Mouse (Mus musculus) lung, embryonic 14.5 days (tissue): Measurements from ENCODE around the gene Bcl2l1. TPM values are rescaled to one million over a fixed set of nuclear protein-coding genes. Genes with fewer than 3 reads are reported as not detected.

Experiments used
- ATAC-seq: fragments of 200-750 bp; cut with Nextera tagmentation; 2 replicates; pipeline ENCODE4 v1.8.0; 2017; ENCODE audit warnings: mild to moderate bottlenecking, moderate TSS enrichment, moderate library complexity; ENCODE audit not compliant: insufficient read depth
- DNase-seq: peaks from one replicate; pipeline ENCODE4 v3.0.0-alpha.2; 2015
- H3K27ac ChIP-seq: fragments of 300-500 bp; sonication (generic); 2 replicates; pipeline ENCODE4 v1.5.1; 2014; ENCODE audit warnings: low read depth, mild to moderate bottlenecking, moderate library complexity
- H3K27me3 ChIP-seq: fragments of 300-500 bp; sonication (generic); 2 replicates; pipeline ENCODE4 v1.6.1; 2014; ENCODE audit warnings: low read length, control low read depth; ENCODE audit not compliant: insufficient read depth
- H3K36me3 ChIP-seq: fragments of 300-500 bp; sonication (generic); 2 replicates; pipeline ENCODE4 v1.6.1; 2014; ENCODE audit warnings: control low read depth; ENCODE audit not compliant: insufficient read depth
- H3K4me1 ChIP-seq: fragments of 300-500 bp; sonication (generic); 2 replicates; pipeline ENCODE4 v1.6.1; 2014; ENCODE audit warnings: antibody characterized with exemption, control low read depth; ENCODE audit not compliant: insufficient read depth
- H3K4me2 ChIP-seq: fragments of 300-500 bp; sonication (generic); 2 replicates; pipeline ENCODE4 v1.6.1; 2014; ENCODE audit warnings: mild to moderate bottlenecking
- H3K4me3 ChIP-seq: fragments of 300-500 bp; sonication (generic); 2 replicates; pipeline ENCODE4 v1.5.1; 2014; ENCODE audit warnings: low read depth, low read length
- H3K9ac ChIP-seq: fragments of 300-500 bp; sonication (generic); 2 replicates; pipeline ENCODE4 v1.6.1; 2014
- H3K9me3 ChIP-seq: fragments of 300-500 bp; sonication (generic); 2 replicates; pipeline ENCODE4 v1.6.1; 2016; ENCODE audit warnings: low read depth, low read length, control low read depth
- CTCF ChIP-seq: IDR thresholded peaks from 2 replicates; pipeline ENCODE4 v1.5.1; 2016; ENCODE audit warnings: antibody characterized with exemption, low read depth
- WGBS: fragments of 180-500 bp; shearing (Covaris S2); extraction: QIAGEN DNeasy Blood & Tissue Kit; methylation state at CpG from one replicate; pipeline ENCODE4 v1.1.7; 2014; 5-methylcytosine and 5-hydroxymethylcytosine counted together
- polyA plus RNA-seq: library from polyadenylated mRNA; unstranded; fragments of >200 nt; fragmentation: Nextera tagmentation; extraction: Ambion mirVana; gene quantifications from 2 replicates; pipeline ENCODE4 v1.2.1, GENCODE M21; 2014

Gene Bcl2l1
- polyA plus RNA-seq, 1 experiment from 2014 or later, result 102 TPM

- H3K27me3 ChIP-seq, result no peaks in the 10 kb centered on the region
- no peaks in the 10 kb centered on the region for H3K9me3 ChIP-seq
- 32% methylated on average over 10 of the region's 10 CpGs for WGBS
- no peak overlapping the region for H3K9ac ChIP-seq
- TF ChIP-seq CTCF, result peak; percentile 78
- DNase-seq, result peak; percentile 90
- peaks cover 3% of the 10 kb centered on the region; the same call in 1 of the 2 replicates for H3K36me3 ChIP-seq
- H3K27ac ChIP-seq, result peak overlapping the region; percentile 83
- peaks cover 38% of the 10 kb centered on the region for H3K4me1 ChIP-seq
- peak overlapping the region; percentile 43; the same call in 1 of the 2 replicates for H3K4me2 ChIP-seq
- H3K4me3 ChIP-seq, result no peak overlapping the region
- peak; percentile 33; the same call in 1 of the 2 replicates for ATAC-seq
Observed at GRCm38 (mm10) chr2:152742435-152742834, 89.1 kb downstream of the Bcl2l1 start.

GRCm38 (mm10) chr2:152741153-152742041 is 90.1 kb downstream of the Bcl2l1 start:
- peak; percentile 88 for DNase-seq
- no peak overlapping the region; the same call in 1 of the 2 replicates for H3K4me3 ChIP-seq
- 23% methylated on average over 14 of the region's 14 CpGs for WGBS
- H3K36me3 ChIP-seq, result peaks cover 3% of the 10 kb centered on the region; the same call in 1 of the 2 replicates
- H3K9ac ChIP-seq, result peak overlapping the region; percentile 11
- no peak for TF ChIP-seq CTCF
- H3K9me3 ChIP-seq, result no peaks in the 10 kb centered on the region
- ATAC-seq, result peak; percentile 22
- no peaks in the 10 kb centered on the region for H3K27me3 ChIP-seq
- peaks cover 38% of the 10 kb centered on the region for H3K4me1 ChIP-seq
- peak overlapping the region; percentile 83 for H3K27ac ChIP-seq
- peak overlapping the region; percentile 43 for H3K4me2 ChIP-seq

- ATAC-seq, result no peak
- Histone ChIP-seq H3K9ac (no peak overlapping the region), H3K4me1 (peaks cover 38% of the 10 kb centered on the region), H3K27me3 (no peaks in the 10 kb centered on the region), H3K36me3 (peaks cover 3% of the 10 kb centered on the region; the same call in 1 of the 2 replicates), H3K4me3 (no peak overlapping the region), H3K4me2 (no peak overlapping the region), H3K27ac (peak overlapping the region; percentile 85; the same call in 1 of the 2 replicates), H3K9me3 (no peaks in the 10 kb centered on the region)
- 64% methylated on average over 5 of the region's 5 CpGs for WGBS
- no peak for DNase-seq
- TF ChIP-seq CTCF, result no peak
Observed at GRCm38 (mm10) chr2:152740490-152740889, 91.0 kb downstream of the Bcl2l1 start.

GRCm38 (mm10) chr2:152739842-152740260 is 91.7 kb downstream of the Bcl2l1 start:
- peaks cover 38% of the 10 kb centered on the region for H3K4me1 ChIP-seq
- WGBS, result 5% methylated on average over 3 of the region's 3 CpGs

GRCm38 (mm10) chr2:152739031-152739841 is 92.3 kb downstream of the Bcl2l1 start:
- H3K4me1 ChIP-seq, result peaks cover 43% of the 10 kb centered on the region

More at GRCm38 (mm10) chr2:152739842-152740260, 91.7 kb downstream of the Bcl2l1 start:
- ATAC-seq (peak; percentile 32), DNase-seq (peak; percentile 76)
- H3K27ac ChIP-seq, result peak overlapping the region; percentile 85
- peaks cover 3% of the 10 kb centered on the region; the same call in 1 of the 2 replicates for H3K36me3 ChIP-seq
- H3K4me3 ChIP-seq, result peak overlapping the region; percentile 69; the same call in 1 of the 2 replicates
- no peaks in the 10 kb centered on the region for H3K9me3 ChIP-seq
- peak overlapping the region; percentile 79 for H3K4me2 ChIP-seq
- no peaks in the 10 kb centered on the region for H3K27me3 ChIP-seq
- TF ChIP-seq CTCF, result no peak
- H3K9ac ChIP-seq, result peak overlapping the region; percentile 8; the same call in 1 of the 2 replicates

GRCm38 (mm10) chr2:152738341-152738740 is 93.2 kb downstream of the Bcl2l1 start:
- WGBS, result 49% methylated on average over 2 of the region's 2 CpGs
- peak overlapping the region; percentile 85 for H3K27ac ChIP-seq
- DNase-seq (no peak), ATAC-seq (no peak)
- peak overlapping the region; percentile 70 for H3K9ac ChIP-seq
- TF ChIP-seq CTCF, result no peak
- peak overlapping the region; percentile 69 for H3K4me3 ChIP-seq
- peak overlapping the region; percentile 79 for H3K4me2 ChIP-seq
- peaks cover 3% of the 10 kb centered on the region; the same call in 1 of the 2 replicates for H3K36me3 ChIP-seq
- no peaks in the 10 kb centered on the region for H3K9me3 ChIP-seq
- no peaks in the 10 kb centered on the region for H3K27me3 ChIP-seq
- peaks cover 47% of the 10 kb centered on the region for H3K4me1 ChIP-seq

More at GRCm38 (mm10) chr2:152739031-152739841, 92.3 kb downstream of the Bcl2l1 start:
- H3K27me3 ChIP-seq, result no peaks in the 10 kb centered on the region
- WGBS, result under 1% methylated on average over 34 of the region's 36 CpGs
- ATAC-seq (peak; percentile 54), DNase-seq (peak; percentile 93)
- H3K9ac ChIP-seq, result peak overlapping the region; percentile 70
- no peaks in the 10 kb centered on the region for H3K9me3 ChIP-seq
- H3K27ac ChIP-seq, result peak overlapping the region; percentile 85
- no peak for TF ChIP-seq CTCF
- peaks cover 3% of the 10 kb centered on the region; the same call in 1 of the 2 replicates for H3K36me3 ChIP-seq
- H3K4me3 ChIP-seq, result peak overlapping the region; percentile 69
- peak overlapping the region; percentile 79 for H3K4me2 ChIP-seq
